Mouse (Mus musculus) G1E (cell line): ENCODE measurements around the gene Fam104a. TPM values are rescaled to one million over a fixed set of nuclear protein-coding genes. Genes with fewer than 3 reads are reported as not detected.

Source experiments
- ATAC-seq: 2 replicates; pipeline ENCODE4 v1.8.0; 2016; ENCODE audit warnings: mild to moderate bottlenecking; ENCODE audit not compliant: insufficient number of reproducible peaks, poor library complexity, low FRiP score, severe bottlenecking; ENCODE audit errors: extremely low read depth
- DNase-seq: peaks from one replicate; pipeline ENCODE4 v3.0.0; 2012; ENCODE audit warnings: low spot score
- H3K27me3 ChIP-seq: 2 replicates; pipeline ENCODE4 v1.6.1; 2012; ENCODE audit warnings: mild to moderate bottlenecking, low read length, inconsistent platforms; ENCODE audit not compliant: insufficient read depth
- H3K36me3 ChIP-seq: replicated peaks from 2 replicates; pipeline ENCODE3; 2012; ENCODE audit warnings: mild to moderate bottlenecking, inconsistent platforms
- H3K4me1 ChIP-seq: 2 replicates; pipeline ENCODE4 v1.6.1; 2012; ENCODE audit warnings: low read depth, low read length, inconsistent platforms, mixed read lengths; ENCODE audit not compliant: insufficient read depth
- H3K4me3 ChIP-seq: 2 replicates; pipeline ENCODE4 v1.5.1; 2012; ENCODE audit warnings: low read depth, mild to moderate bottlenecking, inconsistent platforms, low read length, moderate library complexity, mixed read lengths
- H3K9me3 ChIP-seq: replicated peaks from 2 replicates; pipeline ENCODE4 v1.6.1; 2012; ENCODE audit warnings: inconsistent platforms
- CTCF ChIP-seq: IDR thresholded peaks from 2 replicates; pipeline ENCODE4 v1.5.1; 2012; ENCODE audit warnings: low read depth, low read length, inconsistent platforms, mixed read lengths
- GATA1 ChIP-seq: IDR thresholded peaks from 2 replicates; pipeline ENCODE4 v1.6.1; 2012; ENCODE audit warnings: borderline replicate concordance, low read length, inconsistent platforms, mixed read lengths
- GATA2 ChIP-seq: IDR thresholded peaks from 2 replicates; pipeline ENCODE4 v1.6.1; 2012; ENCODE audit warnings: low read depth, low read length, inconsistent platforms, borderline replicate concordance
- POLR2AphosphoS5 ChIP-seq: IDR thresholded peaks from 2 replicates; pipeline ENCODE4 v1.6.1; 2012; ENCODE audit warnings: low read depth, low read length, inconsistent platforms; ENCODE audit not compliant: insufficient replicate concordance
- TAL1 ChIP-seq: conservative IDR thresholded peaks from 2 replicates; pipeline ENCODE4 v1.6.1; 2012; ENCODE audit warnings: low read depth, low read length, inconsistent platforms, mixed read lengths
- polyA plus RNA-seq: library from polyadenylated mRNA; stranded (reverse); fragments of >175 nt; gene quantifications from 2 replicates; pipeline ENCODE4 v1.2.3, GENCODE M21; 2012
- total RNA-seq, 2 experiments: library from RNA; stranded (forward) in 1 of 2; stranded (reverse) in 1 of 2; fragments of 200-1000 nt in 1 of 2; fragments of >200 nt in 1 of 2; fragmentation: Nextera tagmentation in 1 of 2; gene quantifications; 2 replicates each; pipeline ENCODE4 v1.2.3; 2014 to 2017

Gene Fam104a
- total and polyA plus RNA-seq, 3 experiments, result 35.9 to 111 (median 43.8) TPM

DNA sequence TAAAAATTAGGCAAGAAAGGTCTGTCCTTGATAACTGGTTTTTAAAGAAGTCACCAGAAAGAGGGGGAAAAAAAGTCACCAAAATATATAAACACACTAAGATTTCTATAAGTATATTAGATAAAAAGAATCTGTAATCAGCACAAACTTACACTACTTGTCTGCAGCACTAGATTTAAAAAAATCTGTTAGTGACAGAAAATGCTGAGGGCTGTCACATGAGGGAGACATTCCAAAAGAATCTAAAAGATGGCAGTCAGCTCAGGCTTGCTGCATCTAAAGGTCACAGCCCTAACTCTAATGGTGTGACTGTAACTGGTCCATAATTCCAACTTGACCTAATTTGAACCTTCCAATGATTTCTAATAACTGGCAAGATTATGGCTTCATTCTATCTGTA, 2.0 kb downstream of the Fam104a start:
- no peak for TF ChIP-seq CTCF
- no peak for TF ChIP-seq GATA1
- TF ChIP-seq POLR2AphosphoS5, result no peak
- TF ChIP-seq TAL1, result no peak
- TF ChIP-seq GATA2, result no peak
- DNase-seq (no peak), ATAC-seq (no peak)
- H3K9me3 ChIP-seq, result no peaks in the 10 kb centered on the region
- H3K27me3 ChIP-seq, result no peaks in the 10 kb centered on the region
- H3K4me1 ChIP-seq, result peaks cover 61% of the 10 kb centered on the region
- peak overlapping the region; percentile 99; the same call in 1 of the 2 replicates for H3K4me3 ChIP-seq
- peaks cover 31% of the 10 kb centered on the region for H3K36me3 ChIP-seq

DNA sequence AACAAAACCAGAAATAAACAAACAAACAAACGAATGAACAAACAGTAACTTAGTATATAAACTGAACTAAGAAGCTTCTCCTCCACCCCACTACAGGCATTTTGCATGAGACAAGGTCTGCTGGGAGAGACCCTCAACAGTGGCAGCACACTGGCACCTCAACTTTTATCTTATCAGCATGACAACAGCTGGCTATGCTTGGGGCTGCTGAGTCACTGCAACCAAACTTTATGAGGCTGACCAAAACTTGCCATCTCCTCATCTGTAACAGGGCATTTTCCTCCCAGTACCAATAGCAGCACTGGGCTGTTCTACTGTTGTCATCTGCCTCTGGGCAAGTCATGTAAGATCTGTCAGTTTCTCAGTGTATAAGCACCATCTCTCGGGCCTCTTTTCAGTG, 3.0 kb downstream of the Fam104a start:
- H3K4me1 ChIP-seq, result peaks cover 58% of the 10 kb centered on the region
- no peaks in the 10 kb centered on the region for H3K27me3 ChIP-seq
- no peaks in the 10 kb centered on the region for H3K9me3 ChIP-seq
- DNase-seq, result peak; percentile 52
- peak; percentile 74 for ATAC-seq
- peaks cover 35% of the 10 kb centered on the region for H3K36me3 ChIP-seq
- peak overlapping the region; percentile 48; the same call in 1 of the 2 replicates for H3K4me3 ChIP-seq
- TF ChIP-seq GATA1, result no peak
- TF ChIP-seq CTCF, result no peak
- peak; percentile 94 for TF ChIP-seq TAL1

DNA sequence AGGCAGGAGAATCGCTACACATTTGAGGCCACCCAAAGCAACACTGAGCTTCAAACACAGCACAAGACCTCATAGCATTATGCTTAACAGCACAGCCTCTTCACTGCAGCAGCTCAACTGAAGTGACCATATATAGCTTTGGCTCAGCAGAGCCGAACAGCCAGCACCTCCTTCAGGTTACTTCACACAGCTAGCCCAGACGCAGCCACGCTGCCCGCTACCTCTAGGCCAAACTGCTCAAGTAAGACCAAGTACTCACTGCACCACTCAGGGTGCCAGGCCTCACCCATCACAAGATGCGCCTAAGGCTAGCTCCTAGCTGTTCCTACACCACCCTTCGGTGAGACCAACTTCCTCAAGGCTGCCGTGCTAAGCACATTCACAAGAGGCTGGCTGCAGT, 5.6 kb downstream of the Fam104a start:
- Histone ChIP-seq H3K9me3 (no peaks in the 10 kb centered on the region), H3K4me1 (peaks cover 53% of the 10 kb centered on the region), H3K36me3 (peaks cover 60% of the 10 kb centered on the region), H3K27me3 (no peaks in the 10 kb centered on the region), H3K4me3 (peak overlapping the region; percentile 53; the same call in 1 of the 2 replicates)
- ATAC-seq (no peak), DNase-seq (no peak)
- no peak for TF ChIP-seq TAL1
- TF ChIP-seq GATA2, result no peak
- TF ChIP-seq POLR2AphosphoS5, result no peak
- TF ChIP-seq CTCF, result no peak
- TF ChIP-seq GATA1, result no peak

DNA sequence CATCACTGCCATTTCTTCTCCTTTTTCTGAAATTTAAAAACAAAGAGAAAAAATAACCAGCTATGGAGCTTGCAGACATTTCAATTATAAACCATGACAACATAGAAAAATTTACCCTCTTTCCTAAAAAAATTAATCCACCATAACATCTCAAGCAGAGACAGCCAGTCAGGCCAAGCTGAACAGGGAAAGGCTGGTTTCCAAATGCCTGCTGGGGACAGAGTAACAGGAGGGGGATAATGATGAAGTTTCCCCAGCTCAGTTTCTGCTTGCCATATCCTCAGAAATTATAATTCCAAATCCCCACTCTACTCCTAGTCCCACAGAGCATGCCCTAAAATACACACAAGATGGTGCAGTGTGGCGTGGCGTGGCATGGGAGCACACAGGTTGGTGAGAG, 6.6 kb downstream of the Fam104a start:
- TF ChIP-seq GATA2 (no peak), TAL1 (no peak), GATA1 (no peak), CTCF (no peak), POLR2AphosphoS5 (no peak)
- Histone ChIP-seq H3K4me3 (no peak overlapping the region), H3K9me3 (no peaks in the 10 kb centered on the region), H3K27me3 (no peaks in the 10 kb centered on the region), H3K36me3 (peaks cover 68% of the 10 kb centered on the region), H3K4me1 (peaks cover 53% of the 10 kb centered on the region)
- ATAC-seq (no peak), DNase-seq (no peak)

DNA sequence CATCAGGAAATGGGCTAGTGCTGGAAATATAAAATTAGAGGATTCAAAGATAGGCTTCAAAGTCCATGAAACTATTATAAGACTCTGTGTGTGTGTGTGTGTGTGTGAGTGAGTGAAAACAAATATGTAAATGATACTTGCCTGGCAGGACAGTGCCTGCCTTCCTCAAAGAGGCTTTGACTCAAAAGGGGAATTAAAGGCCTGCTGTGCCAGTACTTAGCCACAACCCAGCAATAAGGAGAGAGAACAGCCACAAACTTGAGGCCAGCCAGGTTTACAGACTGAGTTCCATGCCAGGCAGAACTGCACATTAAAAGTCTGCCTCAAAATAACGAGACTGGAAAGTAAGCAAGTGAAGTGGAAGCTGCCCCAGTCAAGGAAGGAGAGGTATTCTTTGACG, 7.1 kb downstream of the Fam104a start:
- DNase-seq, result no peak
- no peak for TF ChIP-seq GATA2
- no peak for TF ChIP-seq CTCF
- no peak for TF ChIP-seq TAL1
- no peak for TF ChIP-seq GATA1
- TF ChIP-seq POLR2AphosphoS5, result no peak
- peaks cover 50% of the 10 kb centered on the region for H3K4me1 ChIP-seq
- H3K27me3 ChIP-seq, result no peaks in the 10 kb centered on the region
- no peak overlapping the region for H3K4me3 ChIP-seq
- peaks cover 74% of the 10 kb centered on the region for H3K36me3 ChIP-seq
- ATAC-seq, result no peak
- H3K9me3 ChIP-seq, result no peaks in the 10 kb centered on the region

DNA sequence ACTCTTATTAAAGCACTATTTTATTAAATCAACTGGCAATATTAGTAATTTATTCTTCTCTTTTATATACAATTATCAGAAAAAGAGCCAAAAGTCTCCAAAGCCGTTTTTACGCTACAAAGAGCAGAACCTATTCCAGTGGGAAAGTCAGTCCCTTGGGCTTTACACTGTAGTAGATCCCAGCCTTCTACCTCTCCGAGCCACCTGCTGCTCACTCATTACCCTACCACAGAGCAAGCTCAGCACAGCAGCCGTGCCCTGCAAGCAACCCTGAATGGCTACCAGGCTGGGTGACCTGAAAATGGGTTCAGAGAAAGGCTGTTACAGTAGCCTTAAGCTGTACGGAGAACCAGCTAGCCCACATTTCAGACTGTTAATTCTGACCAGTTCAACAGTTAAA, 9.4 kb downstream of the Fam104a start:
- no peaks in the 10 kb centered on the region for H3K9me3 ChIP-seq
- H3K36me3 ChIP-seq, result peaks cover 90% of the 10 kb centered on the region
- ATAC-seq (no peak), DNase-seq (no peak)
- TF ChIP-seq GATA2, result no peak
- no peak for TF ChIP-seq GATA1
- TF ChIP-seq TAL1, result no peak
- no peak for TF ChIP-seq CTCF
- TF ChIP-seq POLR2AphosphoS5, result no peak
- H3K27me3 ChIP-seq, result no peaks in the 10 kb centered on the region
- H3K4me3 ChIP-seq, result no peak overlapping the region
- peaks cover 38% of the 10 kb centered on the region for H3K4me1 ChIP-seq

DNA sequence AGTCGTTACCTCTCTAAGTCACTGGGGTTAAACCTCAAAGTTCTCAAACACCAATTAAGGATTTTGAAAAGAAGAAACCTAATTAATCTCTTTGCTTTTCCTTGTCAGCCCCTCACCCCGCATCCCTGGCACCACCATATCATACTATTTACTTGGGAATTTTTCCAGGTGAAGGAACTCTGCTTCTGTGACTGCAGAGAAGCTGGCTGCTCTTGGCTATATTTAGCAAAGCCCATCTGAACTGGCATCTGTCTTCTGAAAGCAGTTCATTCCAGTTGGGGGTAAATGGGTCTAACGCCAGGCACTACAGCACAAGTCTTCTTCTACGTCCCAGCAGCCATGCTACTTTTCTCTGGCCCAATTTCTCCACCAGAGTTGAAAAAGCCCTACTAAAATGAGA, 10.3 kb downstream of the Fam104a start:
- no peak overlapping the region for H3K4me3 ChIP-seq
- ATAC-seq (no peak), DNase-seq (no peak)
- TF ChIP-seq GATA2, result no peak
- TF ChIP-seq GATA1, result no peak
- TF ChIP-seq POLR2AphosphoS5, result no peak
- no peak for TF ChIP-seq TAL1
- TF ChIP-seq CTCF, result no peak
- H3K36me3 ChIP-seq, result peaks cover 94% of the 10 kb centered on the region
- H3K4me1 ChIP-seq, result peaks cover 41% of the 10 kb centered on the region
- H3K9me3 ChIP-seq, result no peaks in the 10 kb centered on the region
- H3K27me3 ChIP-seq, result no peaks in the 10 kb centered on the region
